Mouse (Mus musculus) macrophage (primary cell): ENCODE measurements around the gene Gast. TPM values are rescaled to one million over a fixed set of nuclear protein-coding genes. Genes with fewer than 3 reads are reported as not detected.
"Not testable (repeated sequence)": the region's sequence is repeated elsewhere in the genome, so short reads cannot be mapped to it uniquely, and the experiment has no call there.

Source experiments
- H3K27ac ChIP-seq: fragments of 350-480 bp; formaldehyde crosslinking; 2 replicates; pipeline ENCODE4 v1.9.0; 2021
- H3K36me3 ChIP-seq: fragments of 350-480 bp; formaldehyde crosslinking; 2 replicates; pipeline ENCODE4 v1.9.0; 2021; ENCODE audit errors: inconsistent target
- H3K4me3 ChIP-seq: fragments of 350-480 bp; formaldehyde crosslinking; 2 replicates; pipeline ENCODE4 v1.9.0; 2021; ENCODE audit errors: inconsistent target
- H3K79me2 ChIP-seq: fragments of 350-480 bp; formaldehyde crosslinking; 2 replicates; pipeline ENCODE4 v1.9.0; 2021; ENCODE audit errors: inconsistent target
- WGBS: methylation state at CpG from one replicate; pipeline ENCODE4 v1.1.7; 2026; ENCODE audit warnings: inconsistent platforms; ENCODE audit not compliant: missing documents; 5-methylcytosine and 5-hydroxymethylcytosine counted together
- polyA plus RNA-seq: library from polyadenylated mRNA; stranded (reverse); fragments of 250-400 nt; gene quantifications from 3 replicates; pipeline ENCODE4 v1.2.4, GENCODE M21; 2018; ENCODE audit warnings: inconsistent platforms

Gene Gast
- polyA plus RNA-seq, 1 experiment from 2014 or later = not detected

- 97% methylated on average over 6 of the region's 6 CpGs for WGBS
- no peak overlapping the region for H3K27ac ChIP-seq
- no peak overlapping the region for H3K4me3 ChIP-seq
- H3K36me3 ChIP-seq = no peaks in the 10 kb centered on the region
- no peaks in the 10 kb centered on the region for H3K79me2 ChIP-seq
These were observed 20.8 kb upstream of the Gast start for GRCm38 (mm10) chr11:100313424-100313823.

DNA sequence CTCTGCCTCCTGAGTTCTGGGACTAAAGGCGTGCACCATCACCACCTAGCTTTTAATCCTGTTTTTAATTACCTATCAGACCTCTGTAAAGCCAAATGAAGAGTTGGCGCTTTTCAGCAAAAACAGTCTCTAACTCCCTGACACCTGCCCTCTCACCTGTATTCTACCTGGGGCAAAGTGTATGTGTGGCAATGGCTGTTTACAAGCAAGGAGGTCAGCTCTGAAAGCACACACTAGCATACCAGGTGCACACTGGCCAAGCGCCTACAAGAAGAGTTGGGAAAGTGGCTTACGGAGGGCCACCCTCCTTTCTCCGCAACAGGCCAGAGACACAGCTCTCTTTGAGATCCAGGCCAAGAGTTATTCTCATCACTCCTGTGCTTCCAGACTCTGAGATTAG is 18.8 kb upstream of the Gast start:
- H3K4me3 ChIP-seq = no peak overlapping the region
- 100% methylated on average over 5 of the region's 5 CpGs for WGBS
- peaks cover 2% of the 10 kb centered on the region for H3K79me2 ChIP-seq
- H3K36me3 ChIP-seq = no peaks in the 10 kb centered on the region
- no peak overlapping the region for H3K27ac ChIP-seq

GRCm38 (mm10) chr11:100317826-100318380 is 16.3 kb upstream of the Gast start:
- 87% methylated on average over 6 of the region's 6 CpGs for WGBS
- Histone ChIP-seq H3K36me3 (no peaks in the 10 kb centered on the region; the same call in 1 of the 2 replicates), H3K4me3 (no peak overlapping the region), H3K79me2 (peaks cover 18% of the 10 kb centered on the region), H3K27ac (no peak overlapping the region)

GRCm38 (mm10) chr11:100318529-100319451 is 15.4 kb upstream of the Gast start:
- Histone ChIP-seq H3K36me3 (no peaks in the 10 kb centered on the region; the same call in 1 of the 2 replicates), H3K4me3 (peak overlapping the region; percentile 38), H3K27ac (peak overlapping the region; percentile 53), H3K79me2 (peaks cover 18% of the 10 kb centered on the region)
- WGBS = 92% methylated on average over 8 of the region's 10 CpGs

DNA sequence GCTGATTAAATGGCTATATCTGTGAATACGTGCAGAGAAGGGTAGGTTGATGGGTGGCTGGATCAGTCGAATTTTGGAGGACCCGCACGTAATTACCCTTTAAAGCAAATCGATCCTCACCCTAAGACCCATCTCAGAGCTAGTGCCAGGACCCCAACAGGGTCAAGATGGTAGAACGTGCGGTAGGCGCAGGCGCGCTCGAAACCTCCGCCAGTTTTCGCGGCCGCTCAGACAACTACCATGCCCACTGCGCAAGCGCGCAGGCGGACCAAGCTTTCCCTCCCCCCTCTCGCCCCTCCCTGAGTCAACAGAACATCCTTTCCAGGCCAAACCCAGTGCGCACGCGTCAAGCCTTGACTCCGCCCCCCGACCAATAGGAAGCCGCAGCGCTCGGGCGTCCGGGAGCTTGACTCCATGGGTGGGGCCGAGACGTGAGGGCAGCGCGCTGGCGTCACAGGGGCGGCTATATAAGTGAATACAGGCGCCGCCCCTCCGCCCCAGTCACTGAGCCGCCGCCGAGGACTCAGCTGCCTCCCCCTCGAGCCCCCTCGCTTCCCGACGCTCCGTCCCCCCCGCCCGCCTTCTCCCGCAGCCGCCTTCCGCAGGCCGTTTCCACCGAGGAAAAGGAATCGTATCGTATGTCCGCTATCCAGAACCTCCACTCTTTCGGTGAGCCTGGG is 14.6 kb upstream of the Gast start, which contains the start of gene Eif1:
Gene Eif1 (plus strand): TSS at position 394 of the 680 bp plus-strand sequence.
- WGBS = 2% methylated on average over 46 of the region's 58 CpGs
- peak within 1 kb of the TSS; percentile 63 for H3K4me3 ChIP-seq
- H3K36me3 ChIP-seq = no peaks in the 10 kb centered on the region; the same call in 1 of the 2 replicates
- peaks cover 18% of the 10 kb centered on the region for H3K79me2 ChIP-seq
- peak within 1 kb of the TSS; percentile 64 for H3K27ac ChIP-seq

DNA sequence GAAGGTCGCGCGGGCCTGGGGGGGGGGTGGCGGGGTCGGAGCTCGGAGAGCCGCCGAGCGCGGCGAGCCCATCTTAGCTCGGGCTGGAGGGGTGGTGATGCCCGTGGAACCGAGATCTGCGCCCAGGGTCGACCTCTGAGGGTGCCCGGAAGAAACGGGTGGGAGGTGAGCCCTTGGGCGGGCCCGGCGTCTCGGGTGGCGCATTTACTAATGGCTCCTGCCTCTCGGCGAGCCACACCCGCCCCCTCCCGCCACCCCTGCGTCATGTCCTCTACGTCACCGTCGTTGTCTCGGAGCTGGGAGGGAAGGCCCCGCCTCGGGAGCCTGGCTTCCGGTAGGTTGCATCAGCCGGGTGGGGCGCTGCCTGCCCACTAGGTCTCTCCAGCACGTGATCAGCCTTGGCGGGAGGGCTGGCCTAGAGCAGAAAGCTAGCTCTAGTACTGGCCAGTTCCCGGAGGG is 14.0 kb upstream of the Gast start:
- H3K27ac ChIP-seq = peak overlapping the region; percentile 64
- peaks cover 18% of the 10 kb centered on the region for H3K79me2 ChIP-seq
- peak overlapping the region; percentile 63 for H3K4me3 ChIP-seq
- no peaks in the 10 kb centered on the region; the same call in 1 of the 2 replicates for H3K36me3 ChIP-seq
- 2% methylated on average over 40 of the region's 40 CpGs for WGBS

GRCm38 (mm10) chr11:100320701-100321410 is 13.4 kb upstream of the Gast start:
- peak overlapping the region; percentile 64 for H3K27ac ChIP-seq
- 18% methylated on average over 10 of the region's 11 CpGs for WGBS
- peaks cover 18% of the 10 kb centered on the region for H3K79me2 ChIP-seq

DNA sequence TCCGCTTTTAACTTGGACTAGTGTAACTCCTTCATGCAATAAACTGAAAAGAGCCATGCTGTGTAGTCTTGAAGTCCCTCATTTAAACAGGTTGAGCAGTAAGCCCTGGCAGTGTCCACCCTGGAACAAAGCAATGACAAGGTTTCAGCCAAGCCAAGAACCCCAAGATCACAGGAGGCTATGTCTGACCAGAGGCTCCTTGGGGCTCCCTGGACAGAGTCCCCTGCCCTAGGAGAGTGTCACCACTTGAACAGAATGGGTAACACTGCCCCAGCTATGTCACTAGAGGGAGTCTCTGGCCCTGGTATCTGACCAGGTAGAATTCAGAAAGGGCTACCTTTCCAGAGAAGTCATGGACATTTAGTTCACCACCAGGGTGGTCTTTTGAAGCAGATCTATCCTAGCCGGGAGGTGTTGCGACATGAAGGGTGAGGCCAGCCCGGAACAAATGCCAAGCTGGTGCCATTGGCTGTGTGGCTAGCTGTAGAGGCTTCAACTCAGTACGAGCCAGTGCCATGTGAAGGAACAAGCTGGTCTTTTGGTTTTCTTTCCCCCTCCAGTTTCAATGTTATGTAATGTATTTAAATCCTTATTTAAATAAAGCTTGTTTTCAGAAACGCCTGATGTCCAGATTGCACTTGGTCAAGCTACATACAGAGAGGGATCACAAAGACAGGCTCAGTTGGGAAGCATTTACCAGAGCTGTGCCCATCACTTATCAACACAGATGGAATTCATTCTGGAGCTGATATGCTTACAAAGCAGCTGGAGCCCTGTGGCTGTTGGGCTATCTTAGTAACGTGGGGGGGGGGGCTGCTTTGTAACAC is 12.5 kb upstream of the Gast start:
- H3K79me2 ChIP-seq = peaks cover 18% of the 10 kb centered on the region
- not testable (repeated sequence) for H3K36me3 ChIP-seq

More at GRCm38 (mm10) chr11:100320701-100321410, 13.4 kb upstream of the Gast start:
- not testable (repeated sequence) for H3K36me3 ChIP-seq
- H3K4me3 ChIP-seq = peak overlapping the region; percentile 63

DNA sequence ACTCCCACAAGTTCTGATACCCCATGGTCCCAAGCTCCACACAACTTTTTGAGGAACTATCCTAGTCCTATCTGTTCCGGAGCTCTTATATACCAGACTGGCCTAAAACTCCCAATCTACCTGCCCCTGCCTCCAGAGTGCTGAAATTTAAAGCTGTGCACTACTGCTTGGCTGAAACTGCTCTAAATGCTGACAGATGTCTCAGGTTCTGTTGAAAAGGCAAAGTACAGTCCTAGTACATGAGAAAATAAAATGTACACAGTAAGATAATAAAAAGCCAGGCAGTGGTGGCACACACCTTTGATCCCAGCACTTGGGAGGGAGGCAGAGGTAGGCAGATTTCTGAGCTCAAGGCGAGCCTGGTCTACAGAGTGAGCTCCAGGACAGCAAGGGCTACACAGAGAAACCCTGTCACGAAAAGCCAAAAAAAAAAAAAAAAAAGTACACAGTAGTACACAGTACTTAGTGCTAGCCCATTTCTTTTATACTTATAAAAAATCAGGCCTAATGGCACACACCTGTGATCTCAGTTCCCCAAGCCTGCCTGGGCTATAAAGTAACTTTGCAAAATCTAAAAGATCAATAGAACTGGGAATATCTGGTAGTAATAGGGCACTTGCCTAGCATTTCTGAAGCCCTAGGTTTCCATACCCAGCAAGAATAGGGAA is 11.5 kb upstream of the Gast start:
- peaks cover 18% of the 10 kb centered on the region for H3K79me2 ChIP-seq
- no peak overlapping the region for H3K27ac ChIP-seq
- H3K36me3 ChIP-seq = no peaks in the 10 kb centered on the region; the same call in 1 of the 2 replicates
- H3K4me3 ChIP-seq = no peak overlapping the region
- WGBS = 92% methylated on average over 1 of the region's 3 CpGs

More for the DNA sequence above, 12.5 kb upstream of the Gast start:
- WGBS = 51% methylated on average over 6 of the region's 7 CpGs
- H3K4me3 ChIP-seq, H3K27ac ChIP-seq: not testable (repeated sequence)

DNA sequence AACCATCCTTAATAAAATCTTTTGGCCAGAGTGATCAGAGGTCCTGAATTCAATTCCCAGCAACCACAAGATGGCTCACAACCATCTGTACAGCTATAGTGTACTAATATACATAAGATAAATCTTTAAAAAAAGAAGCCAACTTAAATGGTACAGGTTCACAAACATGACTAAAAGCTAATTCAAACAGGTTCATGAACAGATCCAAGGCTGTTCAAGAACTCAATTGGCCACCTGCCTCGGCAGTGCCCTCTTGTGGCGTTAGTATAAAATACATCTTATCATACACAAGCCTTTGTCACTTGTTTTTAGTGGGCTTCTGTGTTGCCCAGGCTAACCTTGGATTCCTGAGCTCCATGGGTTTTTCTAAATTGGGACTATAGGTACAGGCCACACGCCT is 10.6 kb upstream of the Gast start:
- H3K4me3 ChIP-seq = no peak overlapping the region
- no peak overlapping the region for H3K27ac ChIP-seq
- WGBS = 25% methylated on average over 3 of the region's 3 CpGs
- H3K36me3 ChIP-seq = no peaks in the 10 kb centered on the region; the same call in 1 of the 2 replicates
- peaks cover 18% of the 10 kb centered on the region for H3K79me2 ChIP-seq

- H3K36me3 ChIP-seq = no peaks in the 10 kb centered on the region; the same call in 1 of the 2 replicates
- 93% methylated on average over 11 of the region's 11 CpGs for whole genome bisulfite sequencing
- H3K79me2 ChIP-seq = peaks cover 18% of the 10 kb centered on the region
- H3K4me3 ChIP-seq = no peak overlapping the region
- H3K27ac ChIP-seq = no peak overlapping the region
These were observed 9.1 kb upstream of the Gast start for GRCm38 (mm10) chr11:100325062-100325629.

DNA sequence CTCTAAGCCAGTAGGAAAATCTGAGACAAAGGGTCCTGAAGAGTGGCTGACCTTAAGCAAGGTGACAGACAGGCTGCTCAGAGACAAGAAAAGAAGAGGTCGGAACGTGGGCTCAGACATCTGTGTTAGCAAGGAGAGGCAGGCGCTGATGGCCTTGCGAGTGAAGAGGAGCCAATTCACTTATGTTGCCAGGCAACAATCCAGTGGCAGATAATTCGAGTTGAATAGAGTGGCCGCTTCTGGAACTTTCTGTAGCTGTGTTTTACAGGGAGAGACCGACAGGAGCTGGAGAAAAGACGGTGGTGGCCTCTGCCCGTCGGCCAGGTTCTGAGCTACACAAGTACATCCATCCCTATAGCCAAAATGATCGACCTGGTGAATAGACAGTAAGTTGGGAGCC is 6.9 kb upstream of the Gast start:
- no peak overlapping the region for H3K4me3 ChIP-seq
- 92% methylated on average over 11 of the region's 11 CpGs for WGBS
- no peaks in the 10 kb centered on the region for H3K36me3 ChIP-seq
- no peaks in the 10 kb centered on the region for H3K79me2 ChIP-seq
- no peak overlapping the region for H3K27ac ChIP-seq

DNA sequence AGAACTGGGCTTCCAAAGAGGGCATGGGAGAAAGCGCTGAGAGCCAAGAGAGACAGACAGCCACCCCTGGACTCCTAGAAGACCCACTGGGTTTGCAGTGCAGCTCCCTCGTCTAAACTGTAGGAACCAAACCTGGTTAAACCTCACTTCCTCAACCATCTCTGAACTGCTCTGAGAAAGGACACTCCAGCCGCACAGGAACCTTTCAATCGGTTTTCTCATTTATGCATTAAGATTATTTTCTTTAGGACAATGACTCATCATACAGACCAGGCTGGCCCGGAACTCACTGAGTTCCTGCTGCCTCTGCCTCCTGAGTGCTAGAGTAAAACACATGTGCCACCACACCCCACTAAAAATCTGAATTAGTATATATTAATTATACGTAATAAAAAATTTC is 6.4 kb upstream of the Gast start:
- Histone ChIP-seq H3K4me3 (no peak overlapping the region), H3K79me2 (no peaks in the 10 kb centered on the region), H3K27ac (no peak overlapping the region), H3K36me3 (no peaks in the 10 kb centered on the region)
- WGBS = 36% methylated on average over 6 of the region's 6 CpGs
